8 mouse cellular contexts compared by ENCODE assay signal in genomic region chr2:51436590-51436989, GRCm38 (mm10).
DNase-seq lines count a peak whose midpoint lies in the region; TF ChIP-seq lines count a peak whose summit lies in the region.
"Had no signal": no experiment of that assay in that cellular context is flagged by ENCODE, and none has a peak within 500 bp of the region (broad histone marks: within the 10 kb centered on the region; RNA-seq: fewer than 3 reads in every experiment).

No protein-coding gene starts in this region.

- TF ChIP-seq POLR2A in bone marrow, adult 2 months (IDR thresholded peaks at IDR 0.05; ENCODE audit: borderline replicate concordance, control insufficient read depth, low read depth, low read length), result no peak

- no peaks in the 10 kb centered on the region for H3K4me1 ChIP-seq in bone marrow, adult 2 months (ENCODE audit: control insufficient read depth, insufficient read depth, low read length)

- intact Hi-C loops in left cerebral cortex, adult 2 months (cut with DNase I), result loop anchor here (5.0 kb wide), 1 partner anchor 289 kb away; the partner anchor contains the start of gene Rnd3

- 43% methylated on average over 3 of the region's 3 CpGs for WGBS in bone marrow, adult 2 months

- DNase-seq in left cerebral cortex, adult 2 months (ENCODE audit: extremely low spot score in 1 of 2, low spot score in 2 of 2), result no peak
- DNase-seq in left cerebral cortex, adult 8-10 months (ENCODE audit: low spot score in 2 of 2), result no peak
- DNase-seq in ES-CJ7 (ENCODE audit: low read depth, low spot score), result peak; percentile 77
- DNase-seq in lung, postnatal 10 days, result peak; percentile 28
- peak; percentile 49 to 61 for DNase-seq in thymus, postnatal 36 days
- DNase-seq in frontal cortex, adult 2 months (ENCODE audit: extremely low spot score in 1 of 2, low spot score in 1 of 2), result no peak

- no peak overlapping the region for H3K4me3 ChIP-seq in left cerebral cortex, adult 2 months
- no peak overlapping the region for H3K4me3 ChIP-seq in bone marrow, adult 2 months (replicated peaks; ENCODE audit: control insufficient read depth, low read depth, low read length)
- H3K4me3 ChIP-seq: limb, embryonic 13.5 days had no signal

- peak; percentile 47 for TF ChIP-seq CTCF in left cerebral cortex, adult 2 months (IDR thresholded peaks at IDR 0.05)
- peak; percentile 80 for TF ChIP-seq CTCF in bone marrow, adult 2 months (IDR thresholded peaks at IDR 0.05; ENCODE audit: control insufficient read depth, insufficient read depth, low read length)

- no peak overlapping the region for H3K27ac ChIP-seq in left cerebral cortex, adult 2 months
- no peak overlapping the region for H3K27ac ChIP-seq in bone marrow, adult 2 months (ENCODE audit: control insufficient read depth, insufficient read depth, low read depth, low read length, poor library complexity)
- H3K27ac ChIP-seq: limb, embryonic 13.5 days had no signal

Comparison
In these comparisons a context has a peak if more than half of its experiments do, and no peak if none do; other contexts are left out.
1. DNase-seq: peak in ES-CJ7 (single experiment), lung, postnatal 10 days (single experiment) and thymus, postnatal 36 days (2 of 2); none in left cerebral cortex, adult 2 months (0 of 2), left cerebral cortex, adult 8-10 months (0 of 2) and frontal cortex, adult 2 months (0 of 2).